Mouse (Mus musculus): ENCODE measurements around the gene Sgpl1.

DNA sequence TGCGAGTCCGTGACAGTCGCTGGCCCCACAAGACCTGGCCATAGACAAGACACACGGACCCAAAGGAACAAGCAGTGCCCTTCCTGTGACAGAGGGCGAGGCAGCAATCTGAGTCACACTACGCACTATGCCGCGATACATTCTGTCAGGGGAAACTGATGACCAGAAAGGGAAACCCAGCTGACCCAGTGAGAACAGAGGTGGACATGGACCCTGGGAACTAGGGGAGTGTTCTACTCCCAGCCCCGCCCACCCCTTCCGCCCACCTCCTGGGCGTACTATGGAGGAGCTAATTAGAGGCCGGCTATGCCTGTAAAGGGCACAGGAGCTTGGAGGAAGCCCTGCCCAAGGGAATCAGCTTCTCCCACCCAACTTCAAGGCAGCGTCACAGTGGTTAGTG is 78.3 kb downstream of the Sgpl1 start:
- TF ChIP-seq CTCF (IDR thresholded peaks at IDR 0.05) = no peak
- TF ChIP-seq POLR2A (IDR thresholded peaks at IDR 0.05; ENCODE audit: insufficient read depth, low read depth, low read length) = no peak
- TF ChIP-seq EP300 (IDR thresholded peaks at IDR 0.05; ENCODE audit: insufficient read depth, low read depth, low read length) = no peak
